Mouse (Mus musculus): ENCODE measurements around the gene Pfdn6.

Gene Pfdn6

DNA sequence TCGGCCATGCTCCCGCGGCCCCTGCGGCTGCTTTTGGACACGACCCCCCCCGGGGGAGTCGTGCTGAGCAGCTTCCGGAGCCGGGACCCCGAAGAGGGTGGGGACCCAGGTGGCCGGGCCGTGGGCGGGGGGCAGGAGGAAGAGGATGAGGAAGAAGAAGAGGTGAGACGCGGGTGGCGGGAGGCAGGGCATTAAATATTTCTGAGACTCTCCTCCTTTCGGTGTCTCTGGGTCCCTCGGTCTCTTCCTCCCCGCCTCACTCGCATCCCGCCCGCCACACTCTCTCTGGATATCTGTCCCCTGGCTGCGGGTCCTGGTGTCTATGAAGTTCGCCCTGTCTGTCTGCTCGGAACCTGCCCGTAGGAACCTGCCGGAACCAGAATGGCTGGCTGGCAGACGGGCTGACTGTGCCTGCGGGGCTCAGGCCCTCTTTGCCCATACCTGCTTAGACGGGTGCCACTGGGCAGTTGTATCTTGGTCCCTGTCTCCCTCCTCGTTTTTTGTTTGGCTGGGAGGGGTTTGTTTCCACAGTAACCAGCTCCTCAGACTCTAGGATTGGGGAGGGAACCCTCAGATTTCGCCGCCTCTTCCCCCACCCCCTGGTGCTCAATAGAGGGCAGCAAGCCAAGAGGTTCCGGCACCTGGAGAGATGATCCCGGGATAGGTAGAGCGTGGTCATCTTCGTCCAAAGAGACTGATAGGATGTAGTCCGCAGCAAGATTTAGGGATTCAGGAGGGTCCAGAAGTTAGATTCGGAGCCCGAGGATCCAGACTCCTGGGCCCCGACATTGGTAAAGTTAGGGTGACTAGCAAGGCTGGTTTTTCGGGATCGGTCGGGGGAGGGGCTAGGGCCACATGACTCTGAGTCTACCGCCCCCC lies 9.6 kb downstream of the Pfdn6 start:
- peak; percentile 43 for DNase-seq

DNA sequence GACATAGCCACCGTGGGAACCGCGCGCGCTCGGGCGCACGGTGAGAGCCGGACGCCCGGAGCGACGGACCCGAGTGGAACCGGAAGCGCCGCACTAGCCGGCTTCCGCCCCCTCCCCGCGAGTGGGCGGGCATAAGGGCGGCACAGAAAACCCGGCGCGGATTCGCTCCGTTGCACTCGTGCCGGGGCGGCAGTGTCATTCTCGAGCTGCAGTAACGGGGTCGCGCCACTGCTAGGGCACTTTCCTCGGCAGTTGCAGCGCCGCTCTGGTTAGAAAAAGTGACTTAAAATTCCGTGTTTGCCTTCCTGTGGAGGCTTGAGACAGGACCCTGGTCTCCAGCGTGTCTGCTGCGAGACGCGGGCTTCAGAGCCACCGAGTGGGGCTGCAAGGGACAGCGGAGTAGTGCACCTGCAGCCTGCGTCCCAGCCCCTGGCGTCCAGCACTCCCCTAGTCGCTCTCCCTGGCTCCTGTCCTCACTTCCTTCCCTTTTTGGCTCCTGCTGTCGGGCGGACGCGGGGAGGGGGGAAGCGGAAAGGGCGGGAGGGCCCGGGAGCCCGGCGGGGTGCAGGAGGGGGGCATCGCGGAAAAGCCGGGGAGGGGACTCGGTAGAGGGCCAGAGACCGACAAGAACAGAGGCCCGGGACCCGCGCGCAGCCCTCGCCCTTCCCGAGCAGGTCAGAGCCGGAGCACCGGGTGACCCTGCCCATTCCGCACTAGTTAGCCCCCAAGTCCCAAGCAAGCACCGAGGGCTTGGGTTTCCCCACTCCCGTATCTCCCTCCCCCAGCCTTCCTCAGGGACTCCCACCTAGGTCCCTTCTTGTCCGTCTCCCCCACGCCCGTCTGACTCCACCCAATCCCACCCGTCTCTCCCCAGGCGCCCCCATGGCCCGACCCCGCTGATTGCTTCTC lies 10.5 kb downstream of the Pfdn6 start, which contains the start of gene Rgl2:
Gene Rgl2, plus strand, starts transcription at position 173 of the 909 bp plus-strand sequence.
- peak; percentile 97 for DNase-seq

DNA sequence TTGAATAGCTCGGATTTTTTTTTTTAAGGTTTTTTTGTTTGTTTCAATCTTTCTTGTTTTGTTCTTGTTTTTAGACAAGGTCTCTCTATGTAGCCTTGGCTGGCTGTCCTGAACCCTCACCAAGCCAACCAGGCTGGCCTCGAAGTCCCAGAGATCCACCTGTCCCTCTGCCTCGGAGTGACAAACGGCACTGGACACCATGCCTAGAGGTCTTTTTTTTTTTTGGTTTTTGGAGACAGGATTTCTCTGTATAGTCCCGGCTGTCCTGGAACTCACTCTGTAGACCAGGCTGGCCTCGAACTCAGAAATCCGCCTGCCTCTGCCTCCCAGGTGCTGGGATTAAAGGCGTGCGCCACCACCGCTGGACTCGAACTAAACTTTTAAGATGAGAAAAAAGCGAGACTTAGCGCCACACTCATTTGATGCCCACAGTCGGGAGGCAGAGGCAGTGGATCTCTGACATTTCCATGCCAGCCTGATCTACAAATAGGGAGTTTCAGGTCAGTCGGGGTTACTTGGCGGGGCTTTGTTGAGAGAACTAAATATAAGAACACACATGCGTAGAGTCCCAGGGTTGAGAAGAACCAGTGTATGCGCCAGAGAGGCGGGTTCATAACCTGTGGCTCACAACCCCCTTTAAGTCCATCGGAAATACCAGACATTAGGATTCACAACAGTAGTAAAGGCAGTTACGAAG lies 11.7 kb downstream of the Pfdn6 start:
- no peak for DNase-seq

DNA sequence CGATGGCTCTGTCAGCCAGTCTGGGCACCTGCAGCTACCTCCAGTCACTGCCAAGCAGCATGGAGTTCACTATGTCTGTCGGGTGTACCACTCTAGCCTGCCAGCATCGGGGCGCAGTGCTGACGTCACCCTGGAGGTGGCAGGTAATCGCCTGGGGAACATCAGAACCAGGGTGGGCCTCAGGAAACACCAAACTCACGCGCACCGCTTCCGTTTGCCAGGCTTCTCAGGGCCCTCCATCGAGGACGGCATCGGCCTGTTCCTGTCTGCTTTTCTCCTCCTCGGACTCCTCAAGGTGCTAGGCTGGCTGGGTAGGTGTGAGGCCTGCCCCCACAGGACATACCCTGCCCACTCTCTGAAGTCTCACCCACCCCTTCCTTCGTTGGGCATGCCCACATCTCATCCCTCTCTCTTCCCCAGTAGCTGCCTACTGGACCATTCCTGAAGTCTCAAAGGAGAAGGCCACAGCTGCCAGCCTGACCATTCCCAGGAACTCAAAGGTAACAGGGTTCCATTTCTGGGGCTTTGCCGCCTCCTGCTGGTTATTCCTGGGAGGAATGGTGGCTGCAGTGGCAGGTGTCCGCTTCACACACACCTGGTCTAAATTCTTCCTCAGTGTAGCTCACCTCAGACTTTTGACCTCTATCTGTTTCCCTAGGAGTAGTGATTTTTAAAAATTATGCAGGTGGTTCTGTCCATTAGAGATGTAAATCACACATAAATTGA lies 13.8 kb downstream of the Pfdn6 start:
- peak; percentile 39 for DNase-seq

DNA sequence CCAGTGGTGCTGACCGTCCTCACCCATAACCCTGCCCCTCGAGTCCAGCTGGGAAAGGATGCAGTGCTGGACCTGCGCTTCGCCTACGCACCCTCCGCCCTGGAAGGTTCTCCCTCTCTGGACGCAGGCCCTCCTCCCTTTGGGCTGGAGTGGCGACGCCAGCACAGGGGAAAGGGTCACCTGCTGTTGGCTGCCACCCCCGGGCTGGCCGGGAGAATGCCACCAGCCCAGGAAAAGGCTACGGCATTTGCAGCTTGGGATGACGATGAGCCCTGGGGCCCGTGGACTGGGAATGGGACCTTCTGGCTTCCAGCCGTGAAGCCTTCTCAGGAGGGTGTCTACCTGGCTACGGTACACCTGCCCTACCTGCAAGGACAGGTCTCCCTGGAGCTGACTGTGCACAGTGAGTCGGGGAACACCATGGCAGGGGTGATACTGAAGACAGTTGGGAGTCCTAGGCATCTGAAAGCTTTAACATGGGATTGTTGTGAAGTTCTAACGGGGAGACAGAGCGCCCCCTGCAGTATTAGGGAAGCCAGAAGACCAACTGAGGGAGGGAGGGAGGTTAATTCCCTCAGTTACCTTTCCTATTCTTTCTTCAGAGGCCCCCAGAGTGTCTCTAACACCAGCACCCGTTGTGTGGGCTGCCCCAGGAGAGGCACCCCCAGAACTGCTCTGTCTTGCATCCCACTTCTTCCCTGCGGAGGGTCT lies 14.6 kb downstream of the Pfdn6 start:
- DNase-seq, result no peak

DNA sequence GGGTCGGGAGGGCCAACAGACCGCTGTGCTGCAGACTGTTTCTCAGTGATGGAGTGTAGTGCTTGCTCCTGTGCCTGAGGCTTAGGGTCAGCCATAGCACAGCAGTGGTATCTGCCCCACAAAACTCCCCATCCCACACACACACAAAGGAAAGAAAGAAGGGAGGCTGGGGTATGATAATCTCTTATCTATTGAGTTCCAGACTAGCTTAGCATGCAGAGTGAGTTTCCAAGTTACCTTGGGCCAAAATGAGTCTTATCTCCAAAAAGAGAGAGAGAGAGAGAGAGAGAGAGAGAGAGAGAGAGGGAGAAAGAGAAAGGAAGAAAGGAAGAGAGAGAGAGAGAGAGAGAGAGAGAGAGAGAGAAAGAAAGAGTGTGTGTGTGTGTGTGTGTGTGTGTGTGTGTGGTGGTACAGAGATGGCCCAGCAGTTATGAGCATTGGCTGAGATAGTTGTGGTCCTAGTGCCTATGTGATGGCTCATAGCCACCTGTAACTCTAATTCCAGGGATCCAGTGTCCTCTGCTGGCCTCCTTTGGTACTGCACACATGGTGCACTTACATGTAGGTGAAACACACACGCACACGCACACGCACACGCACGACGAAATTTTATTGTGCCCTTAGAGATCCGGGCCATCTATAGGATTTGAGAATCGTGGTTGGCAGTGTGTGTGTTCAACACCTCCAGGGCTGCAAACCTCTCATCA lies 15.4 kb downstream of the Pfdn6 start:
- peak; percentile 53 for DNase-seq

DNA sequence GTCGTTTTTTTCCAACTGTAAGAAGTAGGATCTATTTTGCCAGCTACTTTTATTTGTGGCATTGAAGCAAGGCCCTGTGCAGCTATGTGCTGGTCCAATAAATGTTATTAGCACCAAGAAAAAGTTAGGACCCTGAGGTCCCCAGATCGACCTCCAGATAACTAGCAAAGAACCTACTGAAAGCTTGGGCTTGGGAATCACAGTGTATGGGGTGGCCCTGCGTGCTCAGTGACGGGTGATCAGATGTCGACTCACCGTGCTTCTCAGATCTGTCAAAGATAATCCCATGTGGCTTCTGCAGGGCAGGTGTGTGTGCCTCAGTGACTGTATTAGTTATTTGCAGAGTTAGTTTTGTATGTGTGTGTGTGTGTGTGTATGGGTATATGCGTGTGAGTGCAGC lies 18.8 kb downstream of the Pfdn6 start:
- DNase-seq, result no peak

DNA sequence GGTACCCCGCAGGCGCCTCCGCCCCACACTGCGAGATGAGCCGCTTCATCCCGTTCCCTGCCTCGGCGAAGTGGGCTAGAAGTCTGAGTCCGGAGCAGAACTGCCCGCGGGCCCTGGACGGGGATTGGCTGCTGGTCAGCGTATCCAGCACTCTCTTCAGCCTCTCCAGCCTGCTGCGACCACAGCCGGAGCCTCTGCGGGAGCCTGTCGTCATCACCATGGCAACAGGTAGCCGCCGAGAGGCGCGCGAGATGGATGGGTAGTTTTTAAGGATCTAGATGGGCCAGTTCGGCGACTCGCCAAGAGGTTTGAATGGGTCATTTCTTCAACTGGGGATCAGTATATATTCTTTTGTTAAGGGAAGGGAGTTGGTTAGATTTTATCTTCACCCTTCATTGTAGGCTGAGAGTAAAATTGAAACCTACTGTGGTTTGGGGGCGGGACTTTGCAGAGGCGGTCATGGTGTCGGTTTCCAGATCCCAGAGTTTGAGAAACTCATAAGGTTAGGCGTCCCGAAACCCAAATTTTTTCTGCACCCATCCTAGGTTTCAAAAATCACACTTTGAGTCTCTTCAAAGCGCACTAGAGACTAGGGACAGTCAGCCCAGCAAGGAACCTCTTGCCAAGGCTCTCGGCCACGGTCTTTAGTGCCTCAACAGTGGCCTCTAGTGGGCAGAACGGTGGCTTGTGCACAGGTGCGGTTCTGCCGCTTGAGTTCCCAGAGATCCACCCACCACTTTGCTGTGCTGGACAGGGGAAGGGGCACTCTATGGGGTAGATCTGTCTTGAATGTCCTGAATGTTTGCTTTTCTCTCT lies 19.7 kb downstream of the Pfdn6 start:
- peak; percentile 89 for DNase-seq

DNA sequence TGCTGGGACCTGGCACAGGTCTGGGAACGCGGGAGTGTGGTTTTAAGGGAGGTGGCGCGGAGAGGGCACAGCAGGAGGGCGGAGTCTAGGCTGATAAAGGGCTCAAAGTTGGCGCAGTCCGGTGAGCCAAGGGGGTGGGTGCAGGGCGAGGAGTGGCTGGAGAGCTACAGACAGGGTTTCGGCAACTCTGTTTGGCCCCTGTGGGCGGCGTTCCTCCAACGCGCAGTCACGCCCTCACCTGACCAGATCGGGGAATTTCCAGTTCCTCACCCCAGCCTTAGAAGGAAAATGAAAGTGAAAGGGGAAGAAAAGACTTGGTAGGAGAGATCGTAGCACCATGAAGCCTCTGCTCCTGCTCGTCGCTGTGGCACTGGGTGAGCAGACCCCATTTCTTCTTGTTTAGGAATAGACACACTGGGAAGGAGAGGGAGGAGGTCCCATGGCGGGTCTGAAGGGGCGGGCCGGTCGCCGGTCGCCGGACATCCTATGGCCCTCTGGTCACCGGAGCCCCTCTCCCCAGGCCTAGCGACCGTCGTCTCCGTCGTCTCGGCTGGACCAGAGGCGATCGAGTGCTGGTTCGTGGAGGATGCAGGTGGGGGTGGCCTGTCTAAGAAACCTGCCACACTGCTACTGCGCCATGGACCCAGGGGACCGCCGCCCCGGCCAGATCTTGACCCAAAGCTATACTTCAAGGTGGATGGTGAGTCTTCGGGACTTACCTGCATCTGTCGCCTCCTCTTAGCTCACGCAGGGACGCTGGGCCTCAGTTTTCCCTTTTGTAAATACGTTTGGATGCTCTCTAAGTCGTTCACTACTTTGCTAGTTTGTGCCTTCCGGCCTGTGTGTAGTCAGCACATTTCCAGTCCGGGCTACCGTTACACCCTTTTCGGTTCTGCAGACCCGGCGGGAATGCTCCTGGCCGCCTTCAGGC lies 20.5 kb downstream of the Pfdn6 start:
- peak; percentile 46 for DNase-seq

DNA sequence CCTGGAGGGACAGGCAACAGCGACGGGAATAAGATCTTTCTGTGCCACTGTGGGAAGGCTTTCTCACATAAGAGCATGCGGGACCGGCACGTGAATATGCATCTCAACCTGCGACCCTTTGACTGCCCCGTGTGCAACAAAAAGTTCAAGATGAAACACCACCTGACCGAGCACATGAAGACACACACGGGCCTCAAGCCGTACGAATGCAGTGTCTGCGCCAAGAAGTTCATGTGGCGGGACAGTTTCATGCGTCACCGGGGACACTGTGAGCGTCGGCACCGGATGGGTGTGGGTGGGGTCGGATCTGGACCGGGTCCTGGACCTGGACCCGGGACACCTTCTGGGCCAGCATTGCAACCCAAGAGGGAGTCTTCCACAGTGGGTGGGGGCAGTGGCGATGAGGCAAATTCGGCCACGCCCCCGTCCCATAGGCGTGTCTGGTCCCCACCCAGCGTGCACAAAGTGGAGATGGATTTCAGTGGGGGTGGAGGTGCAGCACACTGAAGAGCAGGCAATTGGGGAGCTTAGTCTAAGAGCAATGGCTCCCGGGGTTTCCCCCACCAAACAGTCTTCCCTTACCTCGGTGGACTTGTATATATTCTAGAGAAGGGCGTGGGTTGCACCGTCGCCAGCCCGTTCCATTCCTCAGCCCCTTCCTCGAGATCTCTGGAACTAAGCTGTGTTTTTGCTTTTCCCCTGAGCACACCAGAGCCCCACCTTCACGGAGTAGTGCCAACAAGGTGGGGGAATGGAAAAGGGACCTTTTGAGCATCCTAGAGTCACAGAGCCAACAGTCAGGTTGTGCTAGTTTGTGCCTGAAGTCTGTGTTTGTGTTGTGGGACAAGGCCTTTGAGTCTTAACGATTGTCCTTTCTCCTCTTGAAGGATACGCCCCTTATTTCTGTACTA lies 21.6 kb downstream of the Pfdn6 start:
- no peak for DNase-seq

DNA sequence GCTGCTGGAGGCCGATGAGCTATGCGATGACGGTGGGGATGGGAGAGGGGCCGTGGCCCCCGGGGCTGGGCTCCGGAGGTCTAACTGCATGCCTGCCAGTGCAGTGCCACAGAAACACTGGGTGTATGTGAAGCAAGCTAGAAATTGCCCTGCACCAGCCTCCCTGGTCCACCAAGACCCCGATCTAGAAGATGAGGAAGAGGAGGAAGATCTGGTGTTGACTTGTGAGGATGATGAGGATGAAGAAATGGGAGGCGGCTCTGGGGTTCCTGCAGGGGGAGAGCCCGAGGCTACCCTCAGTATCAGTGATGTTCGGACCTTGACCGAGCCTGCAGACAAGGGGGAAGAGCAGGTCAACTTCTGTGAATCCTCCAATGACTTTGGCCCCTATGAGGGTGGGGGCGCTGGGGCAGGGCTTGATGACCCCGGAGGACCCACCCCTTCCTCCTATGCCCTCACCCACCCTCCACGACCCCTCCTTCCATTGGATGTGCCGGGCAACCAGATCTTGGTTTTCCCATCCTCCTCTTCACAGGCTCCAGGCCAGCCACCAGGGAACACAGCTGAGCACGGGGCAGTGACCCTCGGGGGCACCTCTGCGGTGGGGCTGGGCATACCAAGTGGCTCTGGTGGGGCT lies 22.4 kb downstream of the Pfdn6 start:
- DNase-seq, result no peak

DNA sequence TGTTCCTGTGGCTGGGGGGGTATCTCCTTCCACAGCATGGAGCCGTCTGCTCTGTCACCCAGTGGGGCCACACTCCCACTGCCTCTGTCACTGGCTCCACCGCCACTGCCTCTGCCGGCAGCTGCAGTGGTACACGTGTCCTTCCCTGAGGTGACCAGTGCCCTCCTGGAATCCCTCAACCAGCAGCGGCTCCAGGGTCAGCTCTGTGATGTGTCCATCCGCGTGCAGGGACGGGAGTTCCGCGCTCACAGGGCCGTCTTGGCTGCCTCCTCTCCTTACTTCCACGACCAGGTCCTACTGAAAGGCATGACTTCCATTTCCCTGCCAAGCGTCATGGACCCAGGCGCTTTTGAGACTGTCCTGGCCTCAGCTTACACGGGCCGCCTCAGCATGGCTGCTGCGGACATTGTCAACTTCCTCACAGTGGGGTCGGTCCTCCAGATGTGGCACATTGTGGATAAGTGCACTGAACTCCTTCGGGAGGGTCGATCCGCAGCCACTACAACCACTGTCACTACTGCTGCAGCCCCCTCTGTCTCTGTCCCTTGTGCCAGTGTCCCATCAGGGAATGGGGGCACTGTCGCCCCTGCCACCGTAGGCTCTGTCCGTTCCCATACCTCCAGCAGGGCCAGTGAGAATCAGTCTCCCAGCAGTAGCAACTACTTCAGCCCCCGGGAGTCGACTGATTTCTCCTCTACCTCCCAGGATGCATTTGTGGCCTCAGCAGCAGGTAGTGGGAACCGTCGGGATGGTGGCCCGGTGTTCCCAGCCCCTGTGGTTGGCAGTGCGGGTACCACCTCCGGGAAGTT lies 23.1 kb downstream of the Pfdn6 start:
- DNase-seq, result peak; percentile 21

DNA sequence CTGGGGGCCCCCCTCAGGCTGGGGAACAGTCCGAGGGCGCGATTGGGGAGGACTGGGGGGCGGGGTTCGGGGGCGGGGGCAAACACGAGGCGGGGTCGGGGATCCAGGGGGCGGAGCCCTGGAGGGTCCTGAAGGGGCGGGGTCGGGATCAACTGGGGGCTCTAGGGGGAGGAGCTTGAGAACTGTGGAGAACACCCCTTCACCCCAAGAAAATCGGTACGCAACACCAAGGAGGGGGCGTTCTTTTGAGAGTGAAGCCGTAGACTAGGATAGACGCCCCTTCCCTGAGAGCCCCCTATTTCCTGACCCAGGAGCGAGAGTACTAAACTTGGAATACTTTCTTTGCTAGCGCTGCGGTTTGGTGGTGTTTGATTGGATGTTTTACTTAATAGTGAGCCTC lies 23.8 kb downstream of the Pfdn6 start:
- no peak for DNase-seq

DNA sequence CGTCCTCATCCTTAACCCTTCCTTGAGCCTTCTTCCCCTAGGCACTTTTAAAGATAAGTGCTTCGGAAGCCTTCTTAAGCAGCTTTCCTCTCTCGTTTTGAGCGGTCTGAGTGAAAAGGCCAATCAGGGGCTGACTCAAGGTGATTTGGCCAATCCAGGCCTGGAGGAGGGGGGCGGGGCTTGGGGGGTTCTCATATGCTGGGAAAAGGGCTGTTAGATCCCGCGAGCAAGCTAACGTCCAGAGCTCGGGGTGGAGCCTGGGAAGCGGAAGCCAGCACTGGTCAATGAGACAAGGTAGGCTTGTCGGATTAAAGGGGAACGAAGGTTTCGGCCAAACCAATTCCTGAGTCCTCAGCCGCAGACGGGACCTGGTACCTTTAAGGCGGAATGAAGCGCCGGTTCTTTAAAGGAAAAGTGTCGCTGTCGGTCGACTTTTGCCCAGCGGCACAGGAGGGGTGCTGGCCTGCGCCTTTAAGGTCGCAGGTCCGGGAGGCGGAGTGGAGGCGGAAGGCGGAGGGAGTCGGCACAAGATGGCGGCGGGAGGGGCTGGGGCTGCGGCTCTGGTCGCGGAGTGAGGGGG lies 24.4 kb downstream of the Pfdn6 start, which contains the start of the genes Tapbp and Zbtb22:
Gene Tapbp, plus strand, starts transcription at position 229 of the 580 bp plus-strand sequence.
Gene Zbtb22, plus strand, starts transcription at position 234 of the 580 bp plus-strand sequence.
- peak; percentile 100 for DNase-seq

DNA sequence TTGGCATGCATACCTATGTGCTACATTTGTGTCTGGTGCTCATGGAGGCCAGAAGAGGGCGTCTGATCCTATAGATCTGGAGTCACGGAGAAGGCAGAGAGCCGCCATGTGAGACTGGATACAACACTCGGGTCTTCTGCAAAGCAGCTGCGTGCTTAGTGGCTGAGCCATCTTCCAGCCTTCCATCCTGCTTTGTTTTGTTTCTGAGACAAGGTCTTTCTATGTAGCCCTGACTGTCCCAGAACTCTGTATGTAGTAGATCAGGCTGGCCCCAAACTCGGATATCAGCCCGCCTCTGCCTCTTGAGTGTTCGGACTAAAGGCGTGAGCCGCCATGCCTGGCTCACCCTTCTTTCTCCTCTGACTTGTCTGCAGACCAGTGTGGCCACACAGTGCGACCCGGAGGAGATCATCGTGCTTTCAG lies 25.2 kb downstream of the Pfdn6 start:
- DNase-seq, result peak; percentile 36

DNA sequence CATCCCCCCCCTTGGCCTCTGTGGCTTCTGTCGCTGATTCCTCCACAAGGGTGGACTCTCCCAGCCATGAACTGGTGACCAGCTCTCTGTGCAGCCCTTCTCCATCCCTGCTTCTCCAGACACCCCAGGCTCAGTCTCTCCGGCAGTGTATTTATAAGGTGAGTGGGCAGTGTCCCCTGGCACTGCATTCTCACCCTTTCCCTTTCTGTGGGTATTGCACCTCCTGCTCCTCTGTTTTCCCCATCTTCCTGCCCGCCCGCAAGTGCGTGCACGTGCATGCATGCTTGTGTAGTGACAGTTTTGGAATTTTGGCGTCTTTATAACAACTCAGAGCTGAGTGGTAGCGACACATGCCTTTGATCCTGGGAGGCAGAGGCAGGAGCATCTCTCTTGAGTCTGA lies 26.2 kb downstream of the Pfdn6 start:
- DNase-seq, result no peak
